Mouse (Mus musculus) forebrain, embryonic 11.5 days (tissue): ENCODE measurements around the gene Srgn. TPM values are rescaled to one million over a fixed set of nuclear protein-coding genes. Genes with fewer than 3 reads are reported as not detected.
A peak's percentile ranks its signal among the peaks of the same experiment; 100 is the strongest.

Experiments used
- ATAC-seq: fragments of 200-750 bp; cut with Nextera tagmentation; replicated peaks from 2 replicates; pipeline ENCODE4 v1.8.0; 2017; ENCODE audit warnings: moderate TSS enrichment; ENCODE audit not compliant: low FRiP score
- DNase-seq: peaks from one replicate; pipeline ENCODE4 v3.0.0-alpha.2; 2017; ENCODE audit warnings: low spot score
- H3K27ac ChIP-seq: fragments of 300-500 bp; sonication (generic); 2 replicates; pipeline ENCODE4 v1.5.1; 2014; ENCODE audit warnings: low read depth, low read length
- H3K27me3 ChIP-seq: fragments of 300-500 bp; sonication (generic); 2 replicates; pipeline ENCODE4 v1.6.1; 2014; ENCODE audit warnings: mild to moderate bottlenecking, low read length, mixed read lengths; ENCODE audit not compliant: control insufficient read depth, insufficient read depth
- H3K36me3 ChIP-seq: fragments of 300-500 bp; sonication (generic); 2 replicates; pipeline ENCODE4 v1.6.1; 2014; ENCODE audit warnings: mild to moderate bottlenecking, low read length, moderate library complexity, mixed read lengths; ENCODE audit not compliant: control insufficient read depth, insufficient read depth
- H3K4me1 ChIP-seq: fragments of 300-500 bp; sonication (generic); replicated peaks from 2 replicates; pipeline ENCODE4 v1.6.1; 2014; ENCODE audit warnings: low read length, mixed read lengths; ENCODE audit not compliant: control insufficient read depth, insufficient read depth
- H3K4me2 ChIP-seq: fragments of 300-500 bp; sonication (generic); 2 replicates; pipeline ENCODE4 v1.6.1; 2014; ENCODE audit warnings: low read depth, mild to moderate bottlenecking, low read length, moderate library complexity, mixed read lengths; ENCODE audit not compliant: severe bottlenecking
- H3K4me3 ChIP-seq: fragments of 300-500 bp; sonication (generic); 2 replicates; pipeline ENCODE4 v1.5.1; 2014; ENCODE audit warnings: low read depth, low read length
- H3K9ac ChIP-seq: fragments of 300-500 bp; sonication (generic); 2 replicates; pipeline ENCODE4 v1.6.1; 2014; ENCODE audit warnings: low read length
- H3K9me3 ChIP-seq: fragments of 300-500 bp; sonication (generic); 2 replicates; pipeline ENCODE4 v1.6.1; 2016; ENCODE audit warnings: low read length, mixed read lengths; ENCODE audit not compliant: control insufficient read depth
- WGBS: fragments of 180-500 bp; shearing (Covaris S2); extraction: QIAGEN DNeasy Blood & Tissue Kit; methylation state at CpG from one replicate; pipeline ENCODE4 v1.1.7; 2014; 5-methylcytosine and 5-hydroxymethylcytosine counted together
- polyA plus RNA-seq: library from polyadenylated mRNA; unstranded; fragments of >200 nt; fragmentation: Nextera tagmentation; extraction: Ambion mirVana; gene quantifications from 2 replicates; pipeline ENCODE4 v1.2.1, GENCODE M21; 2014

Srgn gene
- polyA plus RNA-seq, 1 experiment from 2014 or later: 5.4 TPM

DNA sequence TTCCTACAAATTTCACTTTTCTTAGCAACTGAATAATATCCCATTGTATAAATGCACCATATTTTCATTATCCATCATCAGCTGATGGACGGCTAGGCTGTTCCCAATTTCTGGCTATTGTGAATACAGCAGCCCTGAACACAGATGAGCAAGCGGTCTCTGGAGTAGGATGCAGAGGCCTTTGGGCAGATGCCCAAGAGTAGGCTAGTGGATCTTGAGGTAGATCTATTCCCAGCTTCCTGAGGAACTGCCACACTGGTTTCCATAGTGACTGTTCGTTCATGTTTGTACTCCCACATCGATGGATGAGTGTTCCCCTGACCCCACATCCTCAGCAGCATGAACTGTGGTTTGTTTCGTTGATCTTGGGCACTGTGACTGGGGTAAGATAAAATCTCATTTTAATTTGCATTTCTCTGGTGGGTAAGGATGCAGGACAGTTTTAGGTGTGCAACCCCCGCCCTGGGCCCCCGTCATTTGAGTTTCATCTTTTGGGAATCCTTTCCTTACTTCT lies 23.6 kb upstream of the Srgn start:
- ATAC-seq (no peak), DNase-seq (no peak)
- H3K9me3 ChIP-seq: no peaks in the 10 kb centered on the region
- H3K36me3 ChIP-seq: no peaks in the 10 kb centered on the region
- 82% methylated on average over 7 of the region's 7 CpGs for WGBS
- H3K4me3 ChIP-seq: no peak overlapping the region
- H3K4me2 ChIP-seq: no peak overlapping the region
- H3K27ac ChIP-seq: no peak overlapping the region
- H3K9ac ChIP-seq: no peak overlapping the region
- H3K4me1 ChIP-seq: no peaks in the 10 kb centered on the region
- H3K27me3 ChIP-seq: no peaks in the 10 kb centered on the region

DNA sequence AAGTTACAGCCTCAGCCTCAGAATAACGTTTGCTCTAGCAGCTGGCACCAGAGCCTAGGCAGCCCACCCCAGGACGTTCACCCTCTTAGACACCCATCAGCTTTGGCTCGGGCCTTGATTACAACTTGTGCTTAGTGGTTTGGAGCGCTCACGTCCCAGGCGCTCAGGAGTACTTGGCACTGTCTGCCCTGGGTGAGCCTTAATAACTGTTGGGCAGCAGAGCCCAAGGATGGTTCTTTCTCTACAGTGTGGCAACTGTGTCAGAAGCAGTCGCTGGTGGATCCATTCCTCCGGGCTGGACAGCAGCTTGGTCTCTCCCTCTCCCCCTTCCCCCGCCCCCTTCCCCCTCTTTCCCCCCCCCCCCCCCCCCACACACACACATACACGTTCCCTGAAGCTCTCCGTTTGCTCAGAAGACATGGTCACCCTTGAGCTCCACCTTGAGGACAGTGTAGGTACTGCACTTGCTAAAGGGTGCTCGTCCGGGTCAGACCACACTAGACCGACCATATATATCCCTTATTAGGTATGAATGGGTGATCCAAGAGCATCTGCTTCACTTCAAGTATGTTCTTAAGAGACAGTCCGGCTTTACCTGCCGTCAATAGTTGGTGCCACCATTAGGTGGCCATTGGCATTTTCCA lies 22.4 kb upstream of the Srgn start:
- Histone ChIP-seq H3K9me3 (no peaks in the 10 kb centered on the region), H3K36me3 (no peaks in the 10 kb centered on the region), H3K9ac (no peak overlapping the region), H3K4me2 (no peak overlapping the region), H3K27me3 (no peaks in the 10 kb centered on the region), H3K27ac (no peak overlapping the region), H3K4me1 (no peaks in the 10 kb centered on the region), H3K4me3 (no peak overlapping the region)
- ATAC-seq: 0 out of 2 replicates have a peak, but pooled peaks have one; percentile 36
- DNase-seq: peak; percentile 82
- 28% methylated on average over 15 of the region's 16 CpGs for WGBS

DNA sequence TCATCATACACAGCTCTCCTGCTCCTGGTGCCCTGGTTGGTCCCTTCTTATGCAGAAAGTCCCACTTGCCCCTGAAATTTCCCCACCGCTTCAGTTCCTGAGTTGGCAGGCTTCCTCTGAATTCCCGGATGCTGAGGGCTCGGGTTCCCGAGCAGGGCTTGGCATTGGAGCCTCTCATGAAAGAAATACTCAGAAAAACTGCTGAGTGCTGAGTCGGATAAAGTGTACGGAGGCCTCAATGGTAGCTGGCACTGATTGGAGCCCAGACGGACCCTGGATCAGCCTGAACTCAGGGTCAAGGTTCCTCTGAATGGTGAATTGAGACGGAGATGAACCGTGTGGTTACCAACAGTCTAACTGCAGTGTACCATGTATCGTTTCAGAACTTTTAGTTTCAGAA lies 19.2 kb upstream of the Srgn start:
- DNase-seq: no peak
- H3K9ac ChIP-seq: no peak overlapping the region
- WGBS: 85% methylated on average over 10 of the region's 10 CpGs

DNA sequence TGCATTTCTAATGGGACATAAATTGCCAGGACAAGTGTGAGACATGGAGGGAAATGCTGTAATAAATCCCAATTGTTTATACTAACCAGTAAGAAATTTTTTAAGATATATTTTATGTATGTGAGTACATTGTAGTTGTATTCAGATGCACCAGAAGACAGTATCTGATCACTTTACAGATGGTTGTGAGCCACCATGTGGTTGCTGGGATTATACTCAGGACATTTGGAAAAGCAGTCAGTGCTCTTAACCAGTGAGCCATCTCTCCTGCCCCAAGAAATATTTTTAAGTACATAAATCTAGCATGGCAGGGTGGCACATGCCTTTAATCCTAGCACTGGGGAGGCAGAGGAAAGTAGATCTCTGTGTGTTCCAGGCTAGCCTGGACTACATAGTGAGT lies 18.5 kb upstream of the Srgn start:
- H3K27me3 ChIP-seq: no peaks in the 10 kb centered on the region
- ATAC-seq (no peak), DNase-seq (no peak)
- H3K4me2 ChIP-seq: no peak overlapping the region
- H3K9me3 ChIP-seq: no peaks in the 10 kb centered on the region
- no peak overlapping the region for H3K27ac ChIP-seq
- H3K4me1 ChIP-seq: no peaks in the 10 kb centered on the region
- no peaks in the 10 kb centered on the region for H3K36me3 ChIP-seq
- H3K4me3 ChIP-seq: no peak overlapping the region
- H3K9ac ChIP-seq: no peak overlapping the region

More for the DNA sequence above, 19.2 kb upstream of the Srgn start:
- Histone ChIP-seq H3K27ac (no peak overlapping the region), H3K36me3 (no peaks in the 10 kb centered on the region), H3K4me3 (no peak overlapping the region), H3K4me1 (no peaks in the 10 kb centered on the region), H3K27me3 (no peaks in the 10 kb centered on the region), H3K9me3 (no peaks in the 10 kb centered on the region), H3K4me2 (no peak overlapping the region)
- ATAC-seq: no peak

DNA sequence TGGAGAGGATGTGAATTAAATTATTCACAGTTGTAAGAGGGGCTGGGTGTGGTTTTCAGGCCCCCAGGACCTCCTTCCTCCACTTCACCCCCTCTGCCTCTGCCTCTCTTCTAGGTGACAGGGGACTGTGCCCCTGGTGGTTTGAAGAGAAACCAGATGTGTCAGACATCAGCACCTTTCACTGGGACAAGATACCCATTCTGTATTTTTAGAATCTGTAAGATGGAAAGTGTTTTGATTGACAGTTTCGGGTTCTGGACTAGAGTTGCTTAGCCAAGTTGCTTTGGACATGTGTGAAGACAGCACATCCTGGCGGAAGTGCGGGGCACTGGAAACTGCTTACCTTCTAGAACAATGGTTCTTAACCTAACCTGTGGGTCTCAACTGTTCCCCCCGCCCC lies 17.1 kb upstream of the Srgn start:
- 90% methylated on average over 4 of the region's 4 CpGs for WGBS
- no peaks in the 10 kb centered on the region for H3K9me3 ChIP-seq
- ATAC-seq: no peak

DNA sequence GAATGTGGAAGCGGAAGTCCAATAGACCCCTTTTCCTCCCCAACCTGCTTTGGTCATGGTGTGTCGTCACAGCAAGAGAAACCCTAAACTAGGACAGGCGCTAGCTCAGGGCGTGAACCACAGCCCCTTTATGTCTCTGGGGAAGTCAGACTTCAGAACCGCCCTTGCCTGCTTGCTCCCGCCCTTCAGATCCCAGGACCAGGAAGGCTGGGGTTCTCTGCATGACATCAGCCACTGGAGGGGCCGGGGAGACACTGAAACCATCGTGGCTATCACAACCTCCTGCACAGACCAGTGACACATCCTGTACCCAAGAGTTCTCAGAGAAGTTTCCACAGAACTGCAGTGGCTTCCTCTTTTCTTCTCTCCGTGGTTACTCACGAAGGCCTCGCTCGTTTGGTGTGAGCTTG lies 16.2 kb upstream of the Srgn start:
- Histone ChIP-seq H3K4me3 (no peak overlapping the region), H3K4me2 (no peak overlapping the region), H3K9ac (no peak overlapping the region), H3K27ac (no peak overlapping the region), H3K9me3 (no peaks in the 10 kb centered on the region), H3K4me1 (no peaks in the 10 kb centered on the region), H3K36me3 (no peaks in the 10 kb centered on the region), H3K27me3 (no peaks in the 10 kb centered on the region)
- 88% methylated on average over 12 of the region's 12 CpGs for WGBS
- ATAC-seq (no peak), DNase-seq (no peak)

More for the DNA sequence above, 17.1 kb upstream of the Srgn start:
- Histone ChIP-seq H3K27me3 (no peaks in the 10 kb centered on the region), H3K9ac (no peak overlapping the region), H3K4me3 (no peak overlapping the region), H3K36me3 (no peaks in the 10 kb centered on the region), H3K4me1 (no peaks in the 10 kb centered on the region), H3K4me2 (no peak overlapping the region), H3K27ac (no peak overlapping the region)
- DNase-seq: no peak

DNA sequence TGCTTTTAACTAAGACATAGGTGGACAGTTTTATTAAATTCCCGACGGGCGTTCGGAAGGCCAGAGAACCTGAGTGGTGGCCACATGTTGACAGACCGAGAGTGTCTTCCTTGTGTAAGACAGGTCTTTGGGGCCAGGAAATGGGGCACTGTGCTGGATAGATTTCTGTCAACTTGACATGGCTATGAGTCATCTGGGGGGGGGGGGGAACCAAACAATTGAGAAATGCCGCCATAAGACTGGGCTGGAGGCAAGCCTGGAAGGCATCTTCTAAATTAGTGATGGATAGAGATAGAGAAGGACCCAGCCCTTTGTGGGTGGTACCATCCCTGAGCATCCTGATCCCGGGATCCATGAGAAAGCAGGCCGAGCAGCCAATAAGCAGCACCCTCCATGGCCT lies 15.7 kb upstream of the Srgn start:
- no peak overlapping the region for H3K9ac ChIP-seq
- H3K4me3 ChIP-seq: no peak overlapping the region
- no peak overlapping the region for H3K27ac ChIP-seq
- 94% methylated on average over 8 of the region's 8 CpGs for WGBS
- no peaks in the 10 kb centered on the region for H3K9me3 ChIP-seq
- ATAC-seq (no peak), DNase-seq (no peak)
- H3K4me2 ChIP-seq: no peak overlapping the region
- no peaks in the 10 kb centered on the region for H3K4me1 ChIP-seq
- H3K27me3 ChIP-seq: no peaks in the 10 kb centered on the region
- H3K36me3 ChIP-seq: no peaks in the 10 kb centered on the region

DNA sequence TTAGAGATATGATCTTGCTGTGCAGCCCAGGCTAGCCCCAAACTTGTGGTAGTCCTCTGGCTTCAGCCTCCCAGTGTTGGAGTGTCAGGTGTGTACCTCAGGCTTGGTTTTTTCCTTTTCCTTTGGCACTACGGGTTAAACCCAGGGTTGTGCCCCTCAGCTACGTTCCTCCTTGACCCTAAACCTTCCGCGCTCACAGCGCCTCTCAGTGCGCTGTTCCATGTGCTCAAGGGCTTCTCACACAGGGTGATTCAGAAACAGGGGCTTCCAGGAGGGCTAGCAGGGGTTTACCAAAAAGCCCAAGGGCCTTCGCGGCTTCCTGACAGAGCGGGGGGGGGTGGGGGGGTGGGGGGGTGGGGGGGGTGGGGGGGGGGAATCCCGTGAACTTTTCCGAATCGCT lies 15.3 kb upstream of the Srgn start:
- no peak overlapping the region for H3K4me3 ChIP-seq

DNA sequence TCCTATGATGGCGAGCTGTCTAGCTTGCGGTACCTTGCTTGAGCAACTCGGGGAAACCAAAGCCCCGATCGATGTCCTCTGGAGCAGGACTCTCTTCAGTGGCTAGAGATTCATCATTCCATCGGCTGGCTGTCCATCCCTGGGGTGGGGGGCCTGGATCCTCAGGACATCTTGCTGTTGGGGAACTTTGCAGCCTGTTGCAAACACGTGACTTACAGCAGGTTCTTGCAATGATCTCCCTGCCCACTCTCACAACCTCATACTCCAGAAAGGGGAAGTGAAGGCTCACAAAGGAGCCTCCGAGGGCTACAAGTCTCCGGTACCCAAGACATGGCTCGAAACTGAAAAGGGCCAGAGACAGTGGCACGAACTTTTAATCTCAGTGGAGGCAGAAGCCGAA lies 14.2 kb upstream of the Srgn start:
- Histone ChIP-seq H3K36me3 (no peaks in the 10 kb centered on the region), H3K9ac (no peak overlapping the region), H3K27ac (no peak overlapping the region), H3K4me3 (no peak overlapping the region), H3K4me1 (no peaks in the 10 kb centered on the region), H3K4me2 (no peak overlapping the region), H3K27me3 (no peaks in the 10 kb centered on the region), H3K9me3 (no peaks in the 10 kb centered on the region)
- ATAC-seq (no peak), DNase-seq (no peak)
- WGBS: 91% methylated on average over 12 of the region's 12 CpGs

More for the DNA sequence above, 15.3 kb upstream of the Srgn start:
- Histone ChIP-seq H3K36me3 (no peaks in the 10 kb centered on the region), H3K27me3 (no peaks in the 10 kb centered on the region), H3K27ac (no peak overlapping the region), H3K9ac (no peak overlapping the region), H3K4me1 (no peaks in the 10 kb centered on the region), H3K4me2 (no peak overlapping the region), H3K9me3 (no peaks in the 10 kb centered on the region)
- WGBS: 94% methylated on average over 11 of the region's 12 CpGs
- ATAC-seq (no peak), DNase-seq (no peak)
